Mouse (Mus musculus) adrenal gland (tissue): Measurements from ENCODE around the gene Hoxc6.

ENCODE experiments used
- intact Hi-C: fragments of 180-260 bp; cut with DNase I; formaldehyde crosslinking; loops from one replicate; pipeline ENCODE4 v1.15.1; 2025

Hoxc6 gene

GRCm38 (mm10) chr15:103034043-103034806, 36.2 kb downstream of the Hoxc6 start:
- intact Hi-C loops = no loop called here

- intact Hi-C loops = no loop called here
These were observed 36.9 kb downstream of the Hoxc6 start for GRCm38 (mm10) chr15:103034807-103035547.

DNA sequence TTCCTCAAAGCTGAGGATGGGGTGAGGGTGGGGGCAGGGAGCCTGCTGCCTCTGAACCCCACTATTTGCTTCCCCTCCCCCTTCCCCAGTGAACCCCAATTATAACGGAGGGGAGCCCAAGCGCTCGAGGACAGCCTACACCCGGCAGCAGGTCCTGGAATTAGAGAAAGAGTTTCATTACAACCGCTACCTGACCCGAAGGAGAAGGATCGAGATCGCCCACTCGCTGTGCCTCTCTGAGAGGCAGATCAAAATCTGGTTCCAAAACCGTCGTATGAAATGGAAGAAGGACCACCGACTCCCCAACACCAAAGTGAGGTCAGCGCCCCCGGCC, 37.5 kb downstream of the Hoxc6 start:
- intact Hi-C loops = no loop called here

DNA sequence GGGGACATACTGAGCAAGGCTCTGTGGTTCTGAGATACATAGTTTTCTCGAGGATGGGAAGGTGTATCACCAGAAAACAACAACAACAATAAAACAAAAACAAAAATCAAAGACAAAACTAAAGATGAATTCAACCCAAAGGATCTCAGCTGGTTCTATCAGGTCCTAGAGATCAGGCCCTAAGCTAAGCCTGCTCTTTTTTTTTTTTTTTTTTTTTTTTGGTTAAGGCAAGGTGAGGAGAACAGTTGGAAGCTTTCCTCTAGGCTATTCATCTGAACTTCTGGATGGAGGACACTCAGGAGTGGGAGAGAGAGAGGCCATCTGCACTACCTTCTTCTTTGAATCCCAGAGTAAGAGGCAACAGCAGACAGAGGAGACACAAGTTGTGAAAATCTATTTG, 39.5 kb downstream of the Hoxc6 start:
- intact Hi-C loops = no loop called here

DNA sequence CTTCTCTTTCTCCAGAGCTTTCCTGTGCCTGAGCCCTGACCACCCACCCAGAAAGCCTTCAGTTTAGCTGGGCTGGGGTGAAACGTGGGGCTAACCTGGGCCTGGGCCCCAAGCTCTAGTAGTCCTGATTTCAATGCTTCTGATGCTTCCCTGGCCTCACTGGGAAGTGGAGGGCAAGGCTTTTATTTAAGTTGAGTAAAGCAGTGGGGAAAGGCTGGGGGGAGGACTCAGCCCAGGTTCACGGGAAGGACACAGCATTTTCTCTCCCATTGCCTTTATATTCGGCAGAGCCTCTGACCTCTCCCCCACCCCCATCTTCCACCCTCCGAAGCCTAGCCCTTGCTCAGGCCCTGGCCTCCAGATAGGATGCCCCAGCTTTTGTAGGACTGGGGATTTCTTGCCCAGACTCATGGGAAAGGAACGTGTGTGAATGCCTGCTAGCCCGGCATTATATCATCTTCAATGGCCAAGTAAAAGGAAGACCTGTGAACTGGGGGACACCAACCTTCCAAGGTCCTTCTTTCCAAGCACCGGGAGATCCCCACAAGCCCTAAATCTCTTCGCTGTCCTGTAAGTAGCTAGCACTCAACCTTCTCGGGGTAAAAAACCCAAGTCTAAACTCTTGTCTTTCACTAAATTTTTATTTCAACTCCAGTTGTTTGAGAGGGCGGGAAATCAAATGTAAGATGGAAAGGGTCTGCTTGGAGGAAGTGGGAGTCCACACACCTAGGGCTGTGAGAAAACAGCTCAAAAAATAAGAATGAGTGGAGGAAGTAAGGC, 40.8 kb downstream of the Hoxc6 start:
- intact Hi-C loops = no loop called here

- intact Hi-C loops = no loop called here
These were observed 41.6 kb downstream of the Hoxc6 start for GRCm38 (mm10) chr15:103039609-103040008.

GRCm38 (mm10) chr15:103040601-103041000, 42.5 kb downstream of the Hoxc6 start:
- intact Hi-C loops = no loop called here

- intact Hi-C loops = no loop called here
These were observed 43.6 kb downstream of the Hoxc6 start for GRCm38 (mm10) chr15:103041613-103042012.

DNA sequence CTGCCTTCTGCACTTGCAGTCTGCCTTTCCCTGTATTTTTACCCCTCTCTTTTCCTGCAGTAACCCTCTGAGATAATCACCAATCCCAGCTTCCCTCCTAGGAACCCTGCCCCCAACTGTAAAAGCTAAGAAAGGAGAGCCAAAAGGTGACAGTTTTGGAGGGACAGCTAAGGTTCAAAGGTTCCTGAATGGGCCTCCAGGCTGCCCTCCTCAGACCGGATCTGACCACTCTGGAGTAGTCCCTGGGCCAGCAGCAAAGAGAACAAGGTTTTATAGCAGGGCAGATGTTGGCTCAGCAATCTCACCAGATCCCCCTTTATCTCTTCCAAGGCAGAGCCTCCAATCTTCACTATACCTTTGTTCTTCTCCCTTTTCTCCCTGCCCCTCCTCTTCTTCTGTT, 44.2 kb downstream of the Hoxc6 start:
- intact Hi-C loops = no loop called here

DNA sequence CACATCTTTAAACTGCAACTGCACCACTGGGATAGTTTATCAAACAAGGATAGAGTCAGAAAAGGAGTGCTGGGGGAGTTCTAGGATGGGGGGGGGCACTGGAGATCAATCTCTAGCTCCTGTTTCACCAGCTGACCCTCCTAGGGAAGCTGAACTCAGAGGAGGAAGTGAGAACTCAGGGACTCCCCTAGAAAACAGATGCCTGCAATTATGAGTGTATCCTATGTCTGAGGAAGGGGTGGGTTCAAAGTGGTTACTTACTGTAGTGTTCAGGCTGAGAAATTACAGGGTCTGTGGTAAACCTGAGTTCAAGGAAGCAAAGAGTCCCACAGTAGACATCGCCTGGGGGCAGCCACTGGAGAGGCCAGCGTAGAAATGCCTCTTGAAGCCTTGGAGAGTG, 53.6 kb downstream of the Hoxc6 start:
- intact Hi-C loops = no loop called here

DNA sequence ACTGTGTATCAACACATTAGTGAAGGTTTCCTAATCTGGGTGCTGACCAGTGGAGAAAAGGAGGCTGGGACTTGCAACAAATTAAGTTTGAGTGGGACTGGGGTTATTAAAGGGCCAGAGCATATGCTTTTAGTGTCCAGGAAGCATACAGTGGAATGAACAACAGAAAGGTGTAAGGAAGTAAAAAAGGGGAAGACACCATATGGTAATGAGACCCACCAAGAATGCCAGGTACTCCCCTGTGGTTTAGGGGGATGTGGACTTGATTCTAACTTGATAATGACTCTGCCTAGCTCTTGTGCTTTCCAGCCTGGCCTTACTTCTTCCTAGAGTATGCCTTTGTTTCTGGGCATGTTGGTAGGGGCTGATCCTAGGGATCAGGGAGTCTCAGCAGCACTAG, 55.2 kb downstream of the Hoxc6 start:
- intact Hi-C loops = no loop called here

DNA sequence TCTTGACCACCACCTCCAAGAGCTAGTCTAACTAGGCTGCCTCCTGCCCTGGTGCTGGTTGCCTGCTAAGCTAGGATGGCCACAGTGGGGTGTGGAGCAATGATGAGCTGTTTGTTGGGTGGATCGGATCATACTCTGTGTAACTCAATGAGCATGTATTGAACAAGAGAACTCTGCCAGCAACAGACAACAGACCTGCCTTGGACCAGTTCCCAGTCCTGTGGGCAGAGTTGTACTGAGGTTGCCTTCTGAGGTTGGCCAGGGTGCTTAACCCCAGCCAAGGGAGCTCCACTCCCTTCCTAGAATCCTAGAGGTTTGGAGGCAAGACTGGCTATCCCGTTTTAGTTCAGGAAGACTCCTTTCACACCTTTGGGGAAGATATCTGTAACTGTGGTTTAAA, 58.3 kb downstream of the Hoxc6 start:
- intact Hi-C loops = no loop called here

- intact Hi-C loops = no loop called here
These were observed 60.7 kb downstream of the Hoxc6 start for GRCm38 (mm10) chr15:103058715-103059114.

DNA sequence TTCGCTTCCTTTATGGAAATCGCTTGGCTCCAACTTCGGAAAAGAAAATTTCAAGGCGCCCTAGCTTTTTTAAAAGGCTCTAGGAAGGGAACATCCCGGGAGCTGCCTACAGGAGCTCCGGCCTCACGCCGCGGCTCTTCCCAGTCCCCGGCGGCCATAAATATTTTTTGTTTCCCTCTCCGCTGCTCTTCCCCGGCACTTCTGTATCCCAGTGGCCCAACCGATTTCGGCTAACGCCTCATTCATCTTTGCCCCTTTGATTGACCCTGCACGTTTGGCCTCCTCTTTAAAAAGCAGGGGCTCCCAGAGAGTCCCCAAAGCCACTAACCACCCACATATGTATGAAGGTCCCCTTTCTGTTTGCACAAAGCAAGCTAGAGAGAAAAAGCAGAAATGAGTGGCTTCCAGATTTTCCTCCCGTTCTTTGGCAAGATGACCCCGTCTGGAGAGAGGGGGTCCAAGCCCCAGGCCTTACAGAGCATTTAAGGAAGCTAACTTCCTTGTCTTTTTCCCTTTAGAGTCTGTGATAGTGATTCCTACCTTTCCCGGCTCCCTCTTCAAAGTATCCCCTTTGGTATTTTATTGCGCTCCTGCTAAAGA, 61.4 kb downstream of the Hoxc6 start:
- intact Hi-C loops = no loop called here

- intact Hi-C loops = no loop called here
These were observed 61.9 kb downstream of the Hoxc6 start for GRCm38 (mm10) chr15:103060021-103060340.

DNA sequence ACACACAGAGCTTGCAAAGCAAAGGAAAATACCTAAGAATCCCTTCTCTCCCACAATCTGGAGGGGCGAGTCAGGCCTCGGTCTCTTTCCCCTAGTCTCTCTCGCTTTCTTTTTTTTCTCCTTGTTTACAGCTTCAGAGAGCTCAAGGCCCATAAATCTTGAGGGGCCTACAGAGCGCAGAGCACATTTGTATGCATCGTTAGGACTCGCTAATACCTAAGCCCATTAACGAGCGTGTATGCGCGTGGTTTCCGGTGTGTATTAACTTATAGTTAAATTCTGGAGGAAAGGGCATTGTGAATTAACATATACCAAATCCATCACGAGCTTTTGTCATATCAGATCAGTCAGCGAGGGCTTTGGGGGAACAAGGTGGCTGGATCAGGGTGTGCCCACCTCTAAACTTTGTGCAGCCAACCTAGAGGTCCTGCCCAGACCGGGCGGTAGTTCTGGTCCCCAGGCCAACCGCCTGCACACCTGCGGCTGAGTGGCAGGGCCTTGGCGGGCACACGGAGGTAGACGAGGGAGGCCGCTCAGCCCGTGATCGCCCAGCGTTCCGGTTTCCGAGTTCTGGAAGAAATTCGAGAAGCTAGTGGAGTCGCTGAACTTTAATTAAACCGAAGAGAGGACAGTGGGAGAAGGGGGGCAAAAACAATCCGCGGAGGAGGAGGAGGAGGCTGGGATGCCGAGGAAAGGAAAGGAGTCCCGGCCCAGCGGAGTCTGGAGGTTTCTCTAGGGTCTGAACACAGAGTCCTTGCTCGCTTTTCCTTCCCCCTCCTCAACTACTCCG, 62.5 kb downstream of the Hoxc6 start:
- intact Hi-C loops = no loop called here

- intact Hi-C loops = no loop called here
These were observed 63.2 kb downstream of the Hoxc6 start for GRCm38 (mm10) chr15:103061131-103061825.
